Mouse (Mus musculus) kidney, embryonic 15.5 days (tissue): ENCODE data around the gene Dnah2. TPM values are rescaled to one million over a fixed set of nuclear protein-coding genes. Genes with fewer than 3 reads are reported as not detected.

Experiments used
- ATAC-seq: fragments of 200-750 bp; cut with Nextera tagmentation; replicated peaks from 2 replicates; pipeline ENCODE4 v1.8.0; 2017; ENCODE audit warnings: moderate TSS enrichment; ENCODE audit not compliant: low FRiP score
- H3K27ac ChIP-seq: fragments of 300-500 bp; sonication (generic); 2 replicates; pipeline ENCODE4 v1.5.1; 2015; ENCODE audit warnings: mild to moderate bottlenecking, inconsistent platforms
- H3K27me3 ChIP-seq: fragments of 300-500 bp; sonication (generic); 2 replicates; pipeline ENCODE4 v1.6.1; 2015; ENCODE audit warnings: inconsistent platforms
- H3K36me3 ChIP-seq: fragments of 300-500 bp; sonication (generic); 2 replicates; pipeline ENCODE4 v1.6.1; 2015; ENCODE audit warnings: inconsistent platforms
- H3K4me1 ChIP-seq: fragments of 300-500 bp; sonication (generic); 2 replicates; pipeline ENCODE4 v1.6.1; 2015; ENCODE audit warnings: inconsistent platforms
- H3K4me2 ChIP-seq: fragments of 300-500 bp; sonication (generic); 2 replicates; pipeline ENCODE4 v1.6.1; 2015; ENCODE audit warnings: moderate library complexity, mild to moderate bottlenecking, inconsistent platforms
- H3K4me3 ChIP-seq: fragments of 300-500 bp; sonication (generic); replicated peaks from 2 replicates; pipeline ENCODE4 v1.5.1; 2015; ENCODE audit warnings: mild to moderate bottlenecking, inconsistent platforms
- H3K9ac ChIP-seq: fragments of 300-500 bp; sonication (generic); 2 replicates; pipeline ENCODE4 v1.6.1; 2015; ENCODE audit warnings: mild to moderate bottlenecking, inconsistent platforms
- H3K9me3 ChIP-seq: fragments of 300-500 bp; sonication (generic); replicated peaks from 2 replicates; pipeline ENCODE4 v1.6.1; 2016; ENCODE audit warnings: inconsistent platforms
- WGBS: fragments of 180-500 bp; shearing (Covaris S2); methylation state at CpG from one replicate; pipeline ENCODE4 v1.1.7; 2015; ENCODE audit warnings: mixed read lengths; 5-methylcytosine and 5-hydroxymethylcytosine counted together
- polyA plus RNA-seq: library from polyadenylated mRNA; unstranded; fragments of >200 nt; fragmentation: Nextera tagmentation; extraction: Ambion mirVana; gene quantifications from 2 replicates; pipeline ENCODE4 v1.2.1, GENCODE M21; 2015

Dnah2 gene
- polyA plus RNA-seq, 1 experiment from 2014 or later, result 0.73 TPM

GRCm38 (mm10) chr11:69560896-69561854 is 12.3 kb upstream of the Dnah2 start:
- Histone ChIP-seq H3K4me3 (peak overlapping the region; percentile 63), H3K27ac (no peak overlapping the region), H3K27me3 (peaks cover 8% of the 10 kb centered on the region), H3K4me1 (peaks cover 48% of the 10 kb centered on the region), H3K4me2 (peak overlapping the region; percentile 98), H3K9ac (peak overlapping the region; percentile 85; the same call in 1 of the 2 replicates), H3K36me3 (peaks cover 46% of the 10 kb centered on the region), H3K9me3 (no peaks in the 10 kb centered on the region)
- WGBS, result 43% methylated on average over 16 of the region's 16 CpGs
- ATAC-seq, result no peak

- Histone ChIP-seq H3K36me3 (peaks cover 37% of the 10 kb centered on the region), H3K9me3 (no peaks in the 10 kb centered on the region), H3K4me3 (peak within 1 kb of the TSS; percentile 63), H3K4me1 (peaks cover 49% of the 10 kb centered on the region), H3K27ac (0 out of 2 replicates have a peak within 1 kb of the TSS, but pooled peaks have one; percentile 52), H3K9ac (peak within 1 kb of the TSS; percentile 85), H3K4me2 (peak within 1 kb of the TSS; percentile 98), H3K27me3 (peaks cover 8% of the 10 kb centered on the region)
- peak; percentile 63 for ATAC-seq
- 1% methylated on average over 59 of the region's 59 CpGs for WGBS
Measured at GRCm38 (mm10) chr11:69559851-69560765, 11.2 kb upstream of the Dnah2 start, which contains the start of gene Efnb3. TSS of gene Efnb3 (minus strand) at chr11:69560205.

DNA sequence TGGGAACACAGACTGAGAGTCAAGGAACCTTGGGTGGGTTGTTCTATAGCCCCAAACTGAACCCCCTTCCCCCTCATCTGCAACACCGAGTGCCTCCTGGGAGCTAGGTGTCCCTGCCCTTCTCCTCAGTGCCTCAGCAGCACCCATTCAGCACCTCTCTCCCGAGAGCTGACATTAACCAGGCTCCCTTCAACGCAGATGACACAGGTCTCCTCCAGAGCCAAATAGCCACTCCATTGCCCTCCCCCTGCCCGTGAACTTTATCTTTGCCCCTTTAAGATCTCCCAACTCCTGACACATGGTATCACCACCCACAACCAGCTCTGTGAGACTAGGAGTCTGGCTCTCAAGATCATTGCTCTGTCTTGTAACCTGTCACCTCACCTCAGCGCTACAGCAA is 10.3 kb upstream of the Dnah2 start:
- Histone ChIP-seq H3K27me3 (peaks cover 8% of the 10 kb centered on the region), H3K36me3 (peaks cover 28% of the 10 kb centered on the region), H3K9me3 (no peaks in the 10 kb centered on the region), H3K4me1 (peaks cover 53% of the 10 kb centered on the region), H3K27ac (no peak overlapping the region), H3K4me3 (peak overlapping the region; percentile 63), H3K9ac (peak overlapping the region; percentile 85), H3K4me2 (peak overlapping the region; percentile 98)
- 10% methylated on average over 5 of the region's 5 CpGs for WGBS
- ATAC-seq, result no peak

GRCm38 (mm10) chr11:69558756-69559155 is 9.8 kb upstream of the Dnah2 start:
- Histone ChIP-seq H3K27ac (no peak overlapping the region), H3K9ac (0 out of 2 replicates have a peak overlapping the region, but pooled peaks have one; percentile 85), H3K9me3 (no peaks in the 10 kb centered on the region), H3K4me1 (peaks cover 53% of the 10 kb centered on the region), H3K4me3 (peak overlapping the region; percentile 63), H3K4me2 (peak overlapping the region; percentile 98), H3K36me3 (peaks cover 24% of the 10 kb centered on the region), H3K27me3 (peaks cover 8% of the 10 kb centered on the region)
- WGBS, result 15% methylated on average over 6 of the region's 6 CpGs
- ATAC-seq, result no peak

DNA sequence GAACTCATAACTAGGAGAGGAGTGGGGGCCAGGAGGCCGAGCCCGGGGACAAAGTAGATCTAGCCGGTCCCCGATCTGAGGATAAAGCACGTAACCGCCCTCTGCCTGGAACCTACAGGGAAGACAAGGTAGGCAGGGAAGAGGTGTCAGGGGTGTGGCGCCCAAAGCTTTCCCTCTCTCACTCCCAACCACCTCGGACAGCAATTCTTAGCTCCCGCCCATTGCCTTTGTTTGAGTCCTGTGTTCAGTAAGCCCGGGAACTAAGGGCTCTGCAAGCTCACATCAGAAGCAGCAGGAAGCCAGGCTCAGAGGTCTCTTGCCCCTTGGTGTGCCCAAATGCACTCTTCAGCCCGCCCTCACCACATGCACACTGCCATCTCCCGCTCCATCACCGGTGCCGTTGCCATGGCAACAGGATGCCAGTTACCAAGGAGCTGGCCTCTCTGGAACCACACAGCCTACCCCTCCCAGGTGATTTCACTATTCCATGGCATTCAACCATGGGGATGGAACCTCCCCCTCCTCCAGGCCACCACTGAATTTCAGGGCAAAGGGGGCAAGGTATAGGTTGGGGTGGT is 8.6 kb upstream of the Dnah2 start:
- H3K4me1 ChIP-seq, result peaks cover 61% of the 10 kb centered on the region

DNA sequence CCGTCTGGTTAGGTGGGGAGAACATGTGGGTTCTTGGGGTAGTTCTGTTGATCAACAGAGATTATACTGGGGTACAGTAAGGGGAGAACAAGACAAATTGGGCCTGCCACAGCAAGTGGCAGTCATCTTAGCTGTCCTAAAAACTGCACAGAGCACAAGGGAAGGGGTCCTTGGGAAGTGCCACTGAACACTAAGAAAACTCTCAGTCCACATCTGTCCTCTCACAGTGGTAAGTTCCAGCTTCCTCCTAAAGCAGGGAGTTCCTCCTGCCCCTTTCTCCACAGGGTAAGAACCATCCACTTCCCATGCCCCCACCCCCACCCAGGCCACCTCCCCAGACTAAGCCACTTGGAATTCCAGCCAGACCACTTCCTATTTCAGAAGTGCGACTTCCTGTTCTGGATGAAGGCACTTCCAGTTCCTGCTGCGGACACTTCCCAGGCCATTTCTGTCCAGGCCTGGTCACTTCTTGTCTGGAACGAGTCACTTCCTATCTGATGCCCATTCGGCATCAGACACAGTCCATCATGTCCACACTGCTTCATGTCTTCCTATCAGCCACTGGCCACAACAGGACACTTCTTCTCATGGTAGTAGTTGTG is 5.7 kb upstream of the Dnah2 start:
- Histone ChIP-seq H3K9me3 (no peaks in the 10 kb centered on the region), H3K36me3 (no peaks in the 10 kb centered on the region), H3K27me3 (peaks cover 6% of the 10 kb centered on the region), H3K9ac (no peak overlapping the region), H3K4me3 (no peak overlapping the region), H3K27ac (no peak overlapping the region; the same call in 1 of the 2 replicates), H3K4me2 (no peak overlapping the region), H3K4me1 (peaks cover 46% of the 10 kb centered on the region)
- 84% methylated on average over 5 of the region's 5 CpGs for WGBS
- no peak for ATAC-seq

More for the DNA sequence above, 8.6 kb upstream of the Dnah2 start:
- H3K27ac ChIP-seq, result no peak overlapping the region
- peaks cover 7% of the 10 kb centered on the region for H3K27me3 ChIP-seq
- H3K9ac ChIP-seq, result no peak overlapping the region
- 0 out of 2 replicates have a peak overlapping the region, but pooled peaks have one; percentile 1 for H3K4me3 ChIP-seq
- no peak for ATAC-seq
- peaks cover 11% of the 10 kb centered on the region for H3K36me3 ChIP-seq
- WGBS, result 40% methylated on average over 14 of the region's 14 CpGs
- H3K9me3 ChIP-seq, result no peaks in the 10 kb centered on the region
- H3K4me2 ChIP-seq, result peak overlapping the region; percentile 13; the same call in 1 of the 2 replicates

- peaks cover 14% of the 10 kb centered on the region for H3K27me3 ChIP-seq
- H3K9ac ChIP-seq, result no peak overlapping the region
- WGBS, result 16% methylated on average over 2 of the region's 2 CpGs
- no peak overlapping the region for H3K27ac ChIP-seq
- no peak overlapping the region for H3K4me3 ChIP-seq
- H3K4me1 ChIP-seq, result peaks cover 40% of the 10 kb centered on the region
- H3K36me3 ChIP-seq, result no peaks in the 10 kb centered on the region
- no peak overlapping the region for H3K4me2 ChIP-seq
- no peaks in the 10 kb centered on the region for H3K9me3 ChIP-seq
- no peak for ATAC-seq
Measured at GRCm38 (mm10) chr11:69553341-69553721, 4.4 kb upstream of the Dnah2 start.

DNA sequence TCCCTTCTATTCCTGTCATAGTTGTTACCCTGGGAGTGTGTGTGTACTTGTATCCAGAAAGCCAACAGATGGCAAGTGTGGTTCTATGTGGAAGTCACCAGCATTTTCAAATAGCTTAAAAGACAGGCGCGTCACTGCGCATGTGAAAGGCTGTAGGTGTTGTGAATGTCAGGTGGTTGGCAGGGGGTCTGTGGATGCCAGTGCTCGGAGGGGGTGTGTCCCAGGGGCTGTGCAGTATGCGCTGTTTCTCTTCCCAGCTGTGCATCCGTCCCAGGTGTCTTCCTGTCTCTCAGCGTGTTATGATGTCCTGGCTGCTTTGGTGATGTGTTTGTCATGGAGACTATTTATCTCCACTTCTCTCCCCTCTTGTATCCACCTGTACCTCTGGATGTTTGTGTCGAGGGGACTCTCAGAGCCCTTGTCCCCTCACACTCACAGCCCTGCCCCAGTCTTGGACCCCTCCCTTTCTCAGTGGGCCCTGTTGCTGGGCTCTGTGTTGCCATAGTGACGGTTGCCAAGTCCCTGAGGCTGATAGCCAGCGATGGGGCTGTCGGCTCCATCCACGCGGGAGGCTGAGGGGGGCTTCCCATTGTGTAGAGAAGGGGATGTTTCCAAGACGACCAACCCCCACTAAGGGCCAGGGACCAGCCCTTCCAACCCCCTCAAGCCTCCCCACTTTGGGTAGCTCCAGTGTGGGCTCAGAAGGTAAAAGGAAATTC is 3.9 kb upstream of the Dnah2 start:
- no peak overlapping the region for H3K9ac ChIP-seq
- ATAC-seq, result no peak

DNA sequence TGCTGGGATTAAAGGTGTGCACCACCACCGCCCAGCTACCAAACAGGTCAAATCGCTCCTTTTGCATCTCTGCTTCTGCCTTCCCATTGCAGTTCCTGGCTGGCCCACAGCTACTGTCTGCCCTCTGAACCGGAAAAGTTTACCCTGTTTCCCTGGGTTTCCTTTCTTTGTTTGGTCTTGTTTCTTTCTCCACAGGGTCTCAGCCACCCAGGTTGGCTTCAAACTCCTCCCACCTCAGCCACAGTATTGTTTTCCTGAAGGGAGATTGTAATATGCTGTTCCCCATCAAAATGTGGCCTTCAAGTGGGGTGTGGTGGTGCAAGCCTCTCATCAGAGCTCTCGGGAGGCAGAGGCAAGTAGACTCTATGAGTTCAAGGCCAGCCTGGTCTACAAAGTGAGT is 2.4 kb upstream of the Dnah2 start:
- H3K9ac ChIP-seq, result no peak overlapping the region
- H3K27me3 ChIP-seq, result peaks cover 16% of the 10 kb centered on the region
- no peak overlapping the region for H3K4me3 ChIP-seq
- no peak overlapping the region for H3K4me2 ChIP-seq
- 77% methylated on average over 4 of the region's 4 CpGs for WGBS
- no peak overlapping the region for H3K27ac ChIP-seq
- no peak for ATAC-seq
- no peaks in the 10 kb centered on the region for H3K36me3 ChIP-seq
- H3K4me1 ChIP-seq, result peaks cover 45% of the 10 kb centered on the region
- H3K9me3 ChIP-seq, result no peaks in the 10 kb centered on the region

More for the DNA sequence above, 3.9 kb upstream of the Dnah2 start:
- Histone ChIP-seq H3K4me3 (no peak overlapping the region), H3K27me3 (peaks cover 19% of the 10 kb centered on the region), H3K4me2 (no peak overlapping the region), H3K9me3 (no peaks in the 10 kb centered on the region), H3K4me1 (peaks cover 37% of the 10 kb centered on the region), H3K27ac (no peak overlapping the region), H3K36me3 (no peaks in the 10 kb centered on the region)
- WGBS, result 26% methylated on average over 14 of the region's 14 CpGs

DNA sequence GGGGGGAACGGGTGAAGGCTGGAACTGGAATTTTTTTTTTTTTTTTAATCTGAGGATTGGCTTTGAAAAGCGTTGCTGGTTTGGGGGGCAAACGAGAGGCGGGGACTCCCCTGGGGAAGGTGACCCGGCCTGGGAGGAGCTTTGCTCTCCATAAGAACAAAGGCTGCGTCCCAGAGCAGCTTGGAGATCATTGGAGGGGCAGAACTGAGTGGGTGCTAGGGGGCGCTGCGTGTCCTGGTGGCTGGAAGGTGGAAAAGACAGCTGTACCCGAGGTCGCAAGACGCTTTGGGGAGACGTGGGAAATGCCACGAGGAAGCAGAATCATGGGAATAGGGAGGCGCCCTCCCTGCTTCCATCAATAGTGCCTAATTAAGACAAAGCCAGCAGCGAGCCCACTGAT is 1.8 kb downstream of the Dnah2 start:
- H3K4me3 ChIP-seq, result peak overlapping the region; percentile 52
- WGBS, result 3% methylated on average over 15 of the region's 15 CpGs
- peak overlapping the region; percentile 99 for H3K4me2 ChIP-seq
- peaks cover 35% of the 10 kb centered on the region for H3K4me1 ChIP-seq
- ATAC-seq, result peak; percentile 17; the same call in 1 of the 2 replicates
- H3K27me3 ChIP-seq, result peaks cover 16% of the 10 kb centered on the region
- H3K27ac ChIP-seq, result peak overlapping the region; percentile 92
- peak overlapping the region; percentile 65 for H3K9ac ChIP-seq
- no peaks in the 10 kb centered on the region for H3K9me3 ChIP-seq
- no peaks in the 10 kb centered on the region for H3K36me3 ChIP-seq
